Mouse (Mus musculus): ENCODE measurements around the gene Ndufc2. TPM values are rescaled to one million over a fixed set of nuclear protein-coding genes. Genes with fewer than 3 reads are reported as not detected.

Ndufc2 gene
- polyA plus RNA-seq, 1 experiment from 2014 or later: 693 TPM

DNA sequence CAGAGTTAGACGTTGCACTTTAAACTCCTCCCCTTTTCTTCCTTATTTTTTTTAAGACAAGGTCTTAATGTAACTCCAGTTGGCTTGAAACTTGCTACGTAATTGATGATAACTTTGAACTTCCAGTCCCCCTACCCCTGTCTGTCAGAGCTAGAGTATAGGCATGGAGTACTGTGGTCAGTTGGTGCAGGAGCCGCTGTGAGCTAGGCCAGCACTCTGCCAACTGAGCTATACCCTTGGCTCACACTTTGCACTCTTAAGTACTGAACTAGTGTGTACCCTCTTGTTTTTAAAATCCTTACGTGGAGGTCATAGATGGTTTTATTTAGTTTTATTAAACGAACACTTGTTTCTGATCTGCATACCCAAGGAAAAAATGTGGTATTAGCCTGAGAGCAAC, 20.5 kb upstream of the Ndufc2 start:
- no peak for ATAC-seq (ENCODE audit: insufficient number of reproducible peaks, insufficient read depth, low FRiP score, low read depth)
- no peaks in the 10 kb centered on the region for H3K27me3 ChIP-seq (ENCODE audit: control insufficient read depth, insufficient read depth, low read length)
- no peak overlapping the region for H3K27ac ChIP-seq (replicated peaks in 1 of 2; ENCODE audit: control insufficient read depth in 1 of 2, insufficient read depth in 1 of 2, low read depth in 2 of 2, low read length in 2 of 2)
- no peak overlapping the region for H3K4me2 ChIP-seq (ENCODE audit: low read length)
- peaks cover 97% of the 10 kb centered on the region for H3K36me3 ChIP-seq (ENCODE audit: control insufficient read depth, insufficient read depth, low read length)
- 90% methylated on average over 5 of the region's 5 CpGs for WGBS
- H3K4me3 ChIP-seq (ENCODE audit: control insufficient read depth in 1 of 2, insufficient read depth in 1 of 2, low read depth in 1 of 2, low read length in 2 of 2): no peak overlapping the region
- H3K9ac ChIP-seq (ENCODE audit: low read length): no peak overlapping the region
- H3K4me1 ChIP-seq (ENCODE audit: control insufficient read depth in 2 of 2, insufficient read depth in 2 of 2, low read length in 2 of 2): no peaks in the 10 kb centered on the region
- no peaks in the 10 kb centered on the region for H3K9me3 ChIP-seq (ENCODE audit: control insufficient read depth, low read length)

DNA sequence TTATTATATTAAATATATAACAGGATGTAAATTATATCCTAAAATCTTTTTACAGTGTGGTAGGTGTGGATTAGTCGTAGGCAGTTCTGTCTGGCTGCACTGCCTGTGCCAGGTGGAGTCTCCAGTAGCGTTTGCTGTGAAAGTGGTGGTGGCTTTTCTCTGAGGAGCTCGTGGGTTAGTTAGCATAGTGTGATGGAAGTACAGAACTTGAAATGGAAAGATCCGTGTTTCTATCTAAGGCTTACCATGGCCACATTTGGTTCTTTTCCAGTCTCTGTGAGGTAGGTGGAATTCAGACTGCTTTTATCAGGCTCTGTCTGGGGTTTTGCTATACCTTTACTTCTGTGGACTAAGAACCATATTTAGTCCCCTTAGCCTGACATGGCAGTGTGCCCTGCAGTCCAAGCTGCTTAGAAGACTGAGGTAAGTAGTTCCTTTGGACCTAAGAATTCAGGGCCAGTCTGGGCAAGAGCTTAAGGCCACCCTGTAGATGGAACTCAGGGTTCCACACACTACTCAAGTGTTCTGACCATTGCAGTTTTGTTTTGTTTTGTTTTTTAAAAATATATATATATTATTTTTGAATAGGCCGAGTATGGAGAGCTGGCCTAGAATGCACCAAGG, 19.2 kb upstream of the Ndufc2 start:
- Histone ChIP-seq H3K4me3 (ENCODE audit: control insufficient read depth in 1 of 2, insufficient read depth in 1 of 2, low read depth in 1 of 2, low read length in 2 of 2) (no peak overlapping the region), H3K4me1 (ENCODE audit: control insufficient read depth in 2 of 2, insufficient read depth in 2 of 2, low read length in 2 of 2) (no peaks in the 10 kb centered on the region)

DNA sequence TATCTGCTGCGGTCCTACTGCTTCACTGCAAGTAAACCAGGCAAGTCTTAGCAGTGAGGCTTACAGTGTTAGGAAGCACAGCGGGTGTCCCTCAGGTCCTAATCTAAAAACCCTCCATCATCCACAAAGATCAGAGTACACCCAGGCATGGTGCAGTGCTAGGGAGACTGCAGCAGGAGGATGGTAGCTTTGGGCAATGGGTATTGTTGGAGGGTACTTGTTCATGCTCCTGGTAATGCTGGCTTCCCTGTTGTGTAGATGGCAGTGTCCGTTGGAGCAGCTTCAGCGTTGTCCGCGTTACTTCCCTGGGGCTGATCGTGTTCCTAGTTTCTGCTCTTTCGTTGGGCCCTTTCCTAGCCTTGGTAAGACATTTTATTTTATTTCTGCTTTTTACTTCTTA, 17.1 kb upstream of the Ndufc2 start:
- no peak for ATAC-seq (ENCODE audit: insufficient number of reproducible peaks, insufficient read depth, low FRiP score, low read depth)
- Histone ChIP-seq H3K9ac (ENCODE audit: low read length) (no peak overlapping the region), H3K27ac (replicated peaks in 1 of 2; ENCODE audit: control insufficient read depth in 1 of 2, insufficient read depth in 1 of 2, low read depth in 2 of 2, low read length in 2 of 2) (no peak overlapping the region), H3K36me3 (ENCODE audit: control insufficient read depth, insufficient read depth, low read length) (peaks cover 99% of the 10 kb centered on the region), H3K9me3 (ENCODE audit: control insufficient read depth, low read length) (no peaks in the 10 kb centered on the region), H3K4me1 (ENCODE audit: control insufficient read depth in 2 of 2, insufficient read depth in 2 of 2, low read length in 2 of 2) (no peaks in the 10 kb centered on the region), H3K27me3 (ENCODE audit: control insufficient read depth, insufficient read depth, low read length) (no peaks in the 10 kb centered on the region), H3K4me2 (ENCODE audit: low read length) (no peak overlapping the region), H3K4me3 (ENCODE audit: control insufficient read depth in 1 of 2, insufficient read depth in 1 of 2, low read depth in 1 of 2, low read length in 2 of 2) (no peak overlapping the region)
- WGBS: 97% methylated on average over 8 of the region's 8 CpGs

More for the DNA sequence above, 19.2 kb upstream of the Ndufc2 start:
- H3K9me3 ChIP-seq (ENCODE audit: control insufficient read depth, low read length): no peaks in the 10 kb centered on the region
- H3K4me2 ChIP-seq (ENCODE audit: low read length): no peak overlapping the region
- H3K9ac ChIP-seq (ENCODE audit: low read length): no peak overlapping the region
- ATAC-seq (ENCODE audit: insufficient number of reproducible peaks, insufficient read depth, low FRiP score, low read depth): no peak
- WGBS: 92% methylated on average over 5 of the region's 5 CpGs
- H3K36me3 ChIP-seq (ENCODE audit: control insufficient read depth, insufficient read depth, low read length): peaks cover 97% of the 10 kb centered on the region
- no peak overlapping the region for H3K27ac ChIP-seq (replicated peaks in 1 of 2; ENCODE audit: control insufficient read depth in 1 of 2, insufficient read depth in 1 of 2, low read depth in 2 of 2, low read length in 2 of 2)
- no peaks in the 10 kb centered on the region for H3K27me3 ChIP-seq (ENCODE audit: control insufficient read depth, insufficient read depth, low read length)

DNA sequence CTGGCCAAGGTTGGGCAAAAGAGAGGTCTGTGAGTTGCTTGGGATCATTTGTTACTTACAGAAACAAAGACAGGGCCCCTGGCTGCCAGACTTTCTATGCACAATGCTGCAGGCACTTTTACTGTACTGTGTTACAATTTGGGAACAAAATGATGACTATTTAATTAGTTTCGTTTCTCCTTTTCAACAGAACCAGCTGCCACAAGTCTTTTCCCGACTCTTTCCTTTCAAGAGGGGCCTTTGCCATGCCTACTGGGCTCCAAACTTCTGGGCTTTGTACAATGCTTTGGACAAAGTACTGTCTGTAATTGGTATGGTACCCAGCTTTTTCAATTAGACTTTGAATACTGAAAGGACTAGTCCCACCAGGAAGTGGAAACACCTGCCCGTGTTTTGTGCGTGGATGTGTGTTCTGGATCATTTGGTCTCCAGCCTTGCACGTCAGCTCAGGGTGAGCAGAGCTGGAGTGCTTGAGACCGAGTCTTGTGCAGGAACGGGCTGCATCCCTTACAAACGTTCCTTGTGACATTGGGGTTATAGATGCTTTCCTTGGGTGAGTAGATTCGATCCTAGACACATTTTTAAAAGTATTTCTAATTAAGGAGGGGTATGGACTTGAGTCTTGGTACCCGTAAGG, 16.2 kb upstream of the Ndufc2 start:
- no peak for ATAC-seq (ENCODE audit: insufficient number of reproducible peaks, insufficient read depth, low FRiP score, low read depth)
- no peaks in the 10 kb centered on the region for H3K9me3 ChIP-seq (ENCODE audit: control insufficient read depth, low read length)
- no peak overlapping the region for H3K4me2 ChIP-seq (ENCODE audit: low read length)
- peaks cover 99% of the 10 kb centered on the region for H3K36me3 ChIP-seq (ENCODE audit: control insufficient read depth, insufficient read depth, low read length)
- no peak overlapping the region for H3K9ac ChIP-seq (ENCODE audit: low read length)
- no peaks in the 10 kb centered on the region for H3K4me1 ChIP-seq (ENCODE audit: control insufficient read depth in 2 of 2, insufficient read depth in 2 of 2, low read length in 2 of 2)
- H3K27ac ChIP-seq (replicated peaks in 1 of 2; ENCODE audit: control insufficient read depth in 1 of 2, insufficient read depth in 1 of 2, low read depth in 2 of 2, low read length in 2 of 2): no peak overlapping the region
- WGBS: 88% methylated on average over 10 of the region's 10 CpGs
- no peak overlapping the region for H3K4me3 ChIP-seq (ENCODE audit: control insufficient read depth in 1 of 2, insufficient read depth in 1 of 2, low read depth in 1 of 2, low read length in 2 of 2)
- no peaks in the 10 kb centered on the region for H3K27me3 ChIP-seq (ENCODE audit: control insufficient read depth, insufficient read depth, low read length)

DNA sequence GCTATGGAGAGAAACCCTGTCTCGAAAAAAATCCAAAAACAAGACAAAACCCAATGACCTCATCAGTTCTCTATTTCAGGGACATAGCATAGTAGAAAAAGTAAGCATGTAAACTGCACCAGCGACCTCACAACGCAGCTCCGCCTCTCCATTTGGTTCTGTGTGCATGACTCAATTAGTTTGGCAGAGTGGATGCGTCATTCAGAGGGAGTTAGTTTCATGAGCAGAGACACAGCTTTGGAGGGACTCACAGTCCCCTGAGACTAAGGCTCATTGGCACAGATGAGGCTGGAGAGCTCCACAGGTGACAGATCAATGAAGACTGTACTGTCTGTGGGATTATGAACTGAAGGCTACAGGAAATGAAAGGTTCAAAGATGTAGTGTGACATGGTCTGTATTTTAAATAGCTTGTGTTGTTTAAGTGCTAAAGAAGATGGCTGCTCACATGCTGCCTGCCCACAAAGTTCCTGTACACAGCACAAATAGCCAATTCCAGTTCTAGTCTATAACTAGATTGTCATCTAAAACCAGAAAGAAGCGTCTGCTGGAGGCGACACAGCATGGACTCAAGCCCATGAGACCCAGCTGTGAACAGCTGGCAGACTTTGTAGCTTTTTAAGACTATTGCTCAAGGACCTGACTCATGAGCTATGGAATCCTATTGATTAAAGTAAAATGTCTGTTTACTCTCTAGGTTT, 13.5 kb upstream of the Ndufc2 start:
- H3K9ac ChIP-seq (ENCODE audit: low read length): no peak overlapping the region
- no peak for ATAC-seq (ENCODE audit: insufficient number of reproducible peaks, insufficient read depth, low FRiP score, low read depth)
- no peaks in the 10 kb centered on the region for H3K4me1 ChIP-seq (ENCODE audit: control insufficient read depth in 2 of 2, insufficient read depth in 2 of 2, low read length in 2 of 2)
- no peak overlapping the region for H3K4me2 ChIP-seq (ENCODE audit: low read length)
- peaks cover 96% of the 10 kb centered on the region for H3K36me3 ChIP-seq (ENCODE audit: control insufficient read depth, insufficient read depth, low read length)
- WGBS: 92% methylated on average over 7 of the region's 7 CpGs
- H3K9me3 ChIP-seq (ENCODE audit: control insufficient read depth, low read length): no peaks in the 10 kb centered on the region
- H3K4me3 ChIP-seq (ENCODE audit: control insufficient read depth in 1 of 2, insufficient read depth in 1 of 2, low read depth in 1 of 2, low read length in 2 of 2): no peak overlapping the region
- no peak overlapping the region for H3K27ac ChIP-seq (replicated peaks in 1 of 2; ENCODE audit: control insufficient read depth in 1 of 2, insufficient read depth in 1 of 2, low read depth in 2 of 2, low read length in 2 of 2)
- no peaks in the 10 kb centered on the region for H3K27me3 ChIP-seq (ENCODE audit: control insufficient read depth, insufficient read depth, low read length)

DNA sequence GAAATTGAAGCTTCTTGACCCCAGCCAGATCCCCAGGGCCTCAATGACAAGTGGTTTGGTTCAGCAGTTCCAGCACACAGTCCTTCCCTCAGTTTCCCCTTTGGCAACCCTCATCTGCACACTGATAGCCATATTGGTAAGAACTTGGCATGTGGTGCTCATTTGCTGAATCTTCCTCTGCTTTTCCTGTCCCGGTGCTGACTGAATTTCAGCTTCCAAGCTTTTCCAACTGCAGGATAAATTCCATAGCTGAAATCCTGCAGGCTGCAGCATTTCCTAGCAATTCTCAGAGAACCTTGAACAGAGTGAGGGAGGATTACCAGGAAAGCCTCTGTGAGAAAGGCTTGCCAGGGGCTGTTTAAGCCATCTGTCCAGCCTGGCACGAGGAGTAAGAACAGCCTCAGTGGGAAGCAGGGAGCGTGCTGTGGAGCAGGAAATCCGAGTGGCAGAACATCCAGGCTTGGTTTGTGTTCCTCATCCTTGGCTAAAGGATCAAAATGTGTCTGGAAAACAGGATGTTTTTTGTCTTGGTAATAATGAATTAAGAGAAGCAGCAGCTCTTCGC, 12.9 kb upstream of the Ndufc2 start:
- H3K4me2 ChIP-seq (ENCODE audit: low read length): no peak overlapping the region
- no peaks in the 10 kb centered on the region for H3K27me3 ChIP-seq (ENCODE audit: control insufficient read depth, insufficient read depth, low read length)
- H3K4me3 ChIP-seq (ENCODE audit: control insufficient read depth in 1 of 2, insufficient read depth in 1 of 2, low read depth in 1 of 2, low read length in 2 of 2): no peak overlapping the region
- no peak overlapping the region for H3K27ac ChIP-seq (replicated peaks in 1 of 2; ENCODE audit: control insufficient read depth in 1 of 2, insufficient read depth in 1 of 2, low read depth in 2 of 2, low read length in 2 of 2)
- 88% methylated on average over 5 of the region's 5 CpGs for WGBS
- H3K36me3 ChIP-seq (ENCODE audit: control insufficient read depth, insufficient read depth, low read length): peaks cover 96% of the 10 kb centered on the region
- H3K4me1 ChIP-seq (ENCODE audit: control insufficient read depth in 2 of 2, insufficient read depth in 2 of 2, low read length in 2 of 2): no peaks in the 10 kb centered on the region
- no peak overlapping the region for H3K9ac ChIP-seq (ENCODE audit: low read length)
- no peak for ATAC-seq (ENCODE audit: insufficient number of reproducible peaks, insufficient read depth, low FRiP score, low read depth)
- no peaks in the 10 kb centered on the region for H3K9me3 ChIP-seq (ENCODE audit: control insufficient read depth, low read length)

DNA sequence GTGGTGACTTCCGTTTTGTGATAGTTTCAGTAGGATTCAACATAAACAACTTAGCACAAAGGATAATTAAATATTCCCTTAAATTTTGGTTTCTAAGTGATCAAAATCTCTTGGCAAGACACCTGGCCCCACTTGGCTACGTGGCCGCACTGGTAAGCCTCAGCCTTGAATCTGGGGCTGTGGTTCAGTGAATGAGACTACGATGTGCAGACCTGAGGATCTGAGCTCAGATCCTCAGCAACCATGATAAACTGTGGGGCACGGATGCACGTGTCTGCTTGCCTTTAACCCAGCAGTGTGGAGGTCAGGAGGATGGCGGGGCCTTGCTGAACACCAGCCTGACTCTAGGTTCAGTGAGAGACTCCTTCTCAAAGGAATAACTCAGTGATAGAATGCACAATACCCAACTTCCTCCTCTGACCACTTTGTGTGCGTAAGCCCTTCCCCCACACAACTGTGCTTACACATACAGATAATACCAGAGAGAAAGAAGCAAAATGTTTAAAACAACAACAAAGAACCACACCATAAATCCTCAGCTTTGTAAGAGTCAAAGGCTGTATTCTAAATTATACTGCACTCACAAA, 12.1 kb upstream of the Ndufc2 start:
- no peak for ATAC-seq (ENCODE audit: insufficient number of reproducible peaks, insufficient read depth, low FRiP score, low read depth)
- Histone ChIP-seq H3K9me3 (ENCODE audit: control insufficient read depth, low read length) (no peaks in the 10 kb centered on the region), H3K9ac (ENCODE audit: low read length) (no peak overlapping the region), H3K4me1 (ENCODE audit: control insufficient read depth in 2 of 2, insufficient read depth in 2 of 2, low read length in 2 of 2) (no peaks in the 10 kb centered on the region), H3K4me3 (ENCODE audit: control insufficient read depth in 1 of 2, insufficient read depth in 1 of 2, low read depth in 1 of 2, low read length in 2 of 2) (no peak overlapping the region), H3K4me2 (ENCODE audit: low read length) (no peak overlapping the region), H3K36me3 (ENCODE audit: control insufficient read depth, insufficient read depth, low read length) (peaks cover 94% of the 10 kb centered on the region), H3K27me3 (ENCODE audit: control insufficient read depth, insufficient read depth, low read length) (no peaks in the 10 kb centered on the region), H3K27ac (replicated peaks in 1 of 2; ENCODE audit: control insufficient read depth in 1 of 2, insufficient read depth in 1 of 2, low read depth in 2 of 2, low read length in 2 of 2) (no peak overlapping the region)
- 88% methylated on average over 8 of the region's 8 CpGs for WGBS
